Mouse (Mus musculus): ENCODE measurements around the gene Wfdc9.

- no peak for TF ChIP-seq CTCF (IDR thresholded peaks at IDR 0.05; ENCODE audit: low read depth)
- no peak for TF ChIP-seq EP300 (optimal IDR thresholded peaks at IDR 0.05)
Observed at GRCm38 (mm10) chr2:164619050-164619449, 37.3 kb downstream of the Wfdc9 start.
